Mouse (Mus musculus): ENCODE results near the gene Cpne7. TPM values are rescaled to one million over a fixed set of nuclear protein-coding genes. Genes with fewer than 3 reads are reported as not detected.
A peak's percentile ranks its signal among the peaks of the same experiment; 100 is the strongest.

The Cpne7 gene
- polyA plus RNA-seq, 1 experiment = 1.1 TPM

DNA sequence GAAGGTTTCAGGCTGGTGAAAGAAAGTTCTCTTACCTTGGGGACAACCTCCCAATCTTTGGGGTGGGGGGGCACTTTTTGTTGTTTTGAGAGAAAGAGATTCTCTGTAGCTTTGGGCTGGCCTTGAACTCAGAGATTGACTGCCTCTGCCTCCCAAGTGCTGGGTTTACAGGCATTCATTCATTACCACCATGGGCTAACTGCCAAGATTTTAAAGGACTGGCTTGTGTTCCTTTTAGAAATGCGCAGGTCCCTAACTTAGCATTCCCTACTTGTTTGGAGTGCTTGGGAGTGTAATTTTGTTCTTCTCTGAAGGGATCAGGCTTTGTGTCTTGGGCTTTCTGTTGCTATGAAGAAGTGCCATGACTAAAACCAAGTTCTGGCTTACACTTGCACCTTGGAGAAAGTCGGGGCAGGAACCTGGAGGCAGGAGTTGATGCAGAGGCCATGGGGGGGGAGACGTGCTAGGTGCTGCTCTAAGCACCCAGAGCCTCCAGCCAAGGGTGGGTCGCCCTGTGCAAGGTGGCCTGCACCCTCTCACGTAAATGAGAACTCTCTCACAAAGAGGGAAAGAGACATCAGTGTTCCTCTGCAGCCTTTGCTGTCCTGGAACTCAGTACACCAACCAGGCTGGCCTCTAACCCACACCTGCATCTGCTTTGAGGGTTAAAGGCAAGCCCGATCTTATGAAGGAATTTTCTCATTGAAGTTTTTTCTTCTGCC is 13.0 kb upstream of the Cpne7 start:
- Histone ChIP-seq H3K27me3 (ENCODE audit: control insufficient read depth, insufficient read depth, low read length) (no peaks in the 10 kb centered on the region), H3K4me1 (ENCODE audit: control insufficient read depth, insufficient read depth, low read length) (peaks cover 5% of the 10 kb centered on the region; the same call in 1 of the 2 replicates), H3K36me3 (ENCODE audit: control insufficient read depth, insufficient read depth, low read length) (peaks cover 2% of the 10 kb centered on the region; the same call in 1 of the 2 replicates), H3K4me3 (ENCODE audit: control insufficient read depth, low read depth, low read length) (no peak overlapping the region), H3K27ac (ENCODE audit: control insufficient read depth, insufficient read depth, low read depth, low read length) (no peak overlapping the region)
- TF ChIP-seq CTCF (IDR thresholded peaks at IDR 0.05; ENCODE audit: control insufficient read depth, insufficient read depth, insufficient replicate concordance, low read depth, low read length) (no peak), POLR2A (IDR thresholded peaks at IDR 0.05; ENCODE audit: control insufficient read depth, low read depth, low read length) (no peak)

DNA sequence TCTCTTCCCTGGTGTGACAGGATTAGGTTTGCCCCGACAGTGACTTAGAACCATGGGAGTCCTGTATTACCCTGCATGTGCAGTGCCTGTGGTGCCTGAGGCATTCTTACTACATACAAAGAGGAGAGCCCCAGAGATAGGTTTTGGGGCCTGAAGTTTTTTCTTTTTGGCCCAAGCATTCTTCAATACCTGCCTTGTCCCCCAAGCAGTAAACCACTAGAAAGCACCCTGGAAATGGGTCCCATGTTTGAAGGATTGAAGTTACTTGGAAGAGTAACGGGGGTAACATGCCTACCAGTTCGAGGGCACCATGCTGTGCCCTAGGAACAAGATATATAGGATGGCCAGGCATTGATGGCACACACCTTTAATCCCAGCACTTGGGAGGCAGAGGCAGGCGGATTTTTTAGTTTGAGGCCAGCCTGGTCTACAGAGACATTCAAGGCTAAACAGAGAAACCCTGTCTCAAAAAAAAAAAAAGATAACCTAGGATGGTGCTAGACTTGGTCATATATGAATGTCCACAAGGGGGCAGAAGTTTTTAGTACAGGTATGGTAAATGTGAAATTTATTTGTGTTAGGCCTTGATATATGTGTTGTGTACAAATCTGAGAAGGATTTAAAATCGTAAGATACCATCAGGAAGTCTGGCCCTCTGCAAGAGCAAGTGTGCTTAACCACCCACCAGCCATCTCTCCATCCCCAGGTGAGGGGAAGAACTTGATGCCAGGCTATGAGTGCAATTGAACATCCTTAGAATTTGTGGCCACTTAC is 11.4 kb upstream of the Cpne7 start:
- peaks cover 2% of the 10 kb centered on the region; the same call in 1 of the 2 replicates for H3K36me3 ChIP-seq (ENCODE audit: control insufficient read depth, insufficient read depth, low read length)
- TF ChIP-seq POLR2A (IDR thresholded peaks at IDR 0.05; ENCODE audit: control insufficient read depth, low read depth, low read length) (no peak), CTCF (IDR thresholded peaks at IDR 0.05; ENCODE audit: control insufficient read depth, insufficient read depth, insufficient replicate concordance, low read depth, low read length) (no peak)
- no peaks in the 10 kb centered on the region for H3K27me3 ChIP-seq (ENCODE audit: control insufficient read depth, insufficient read depth, low read length)
- H3K4me1 ChIP-seq (ENCODE audit: control insufficient read depth, insufficient read depth, low read length) = peaks cover 5% of the 10 kb centered on the region; the same call in 1 of the 2 replicates
- no peak overlapping the region for H3K27ac ChIP-seq (ENCODE audit: control insufficient read depth, insufficient read depth, low read depth, low read length)
- no peak overlapping the region for H3K4me3 ChIP-seq (ENCODE audit: control insufficient read depth, low read depth, low read length)

DNA sequence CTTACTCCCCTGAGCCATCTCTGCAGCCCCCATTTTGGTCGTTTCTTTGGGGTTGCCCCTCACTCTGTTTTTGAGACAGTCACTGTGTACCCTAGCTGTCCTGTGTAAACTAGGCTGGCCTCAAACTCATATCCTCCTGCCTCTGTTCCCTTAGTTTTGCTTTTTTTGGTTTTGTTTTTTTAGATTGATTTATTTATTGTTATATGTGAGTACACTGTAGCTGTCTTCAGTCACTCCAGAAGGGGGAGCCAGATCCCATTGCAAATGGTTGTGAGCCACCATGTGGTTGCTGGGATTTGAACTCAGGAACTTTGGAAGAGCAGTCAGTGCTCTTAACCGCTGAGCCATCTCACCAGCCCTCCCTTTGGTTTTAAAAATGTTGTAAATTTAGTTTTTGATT is 10.6 kb upstream of the Cpne7 start:
- H3K27me3 ChIP-seq (ENCODE audit: control insufficient read depth, insufficient read depth, low read length) = no peaks in the 10 kb centered on the region
- no peak for TF ChIP-seq CTCF (IDR thresholded peaks at IDR 0.05; ENCODE audit: control insufficient read depth, insufficient read depth, insufficient replicate concordance, low read depth, low read length)
- no peak for TF ChIP-seq POLR2A (IDR thresholded peaks at IDR 0.05; ENCODE audit: control insufficient read depth, low read depth, low read length)
- peaks cover 5% of the 10 kb centered on the region; the same call in 1 of the 2 replicates for H3K4me1 ChIP-seq (ENCODE audit: control insufficient read depth, insufficient read depth, low read length)
- no peak overlapping the region for H3K4me3 ChIP-seq (ENCODE audit: control insufficient read depth, low read depth, low read length)
- H3K27ac ChIP-seq (ENCODE audit: control insufficient read depth, insufficient read depth, low read depth, low read length) = no peak overlapping the region
- peaks cover 2% of the 10 kb centered on the region; the same call in 1 of the 2 replicates for H3K36me3 ChIP-seq (ENCODE audit: control insufficient read depth, insufficient read depth, low read length)

DNA sequence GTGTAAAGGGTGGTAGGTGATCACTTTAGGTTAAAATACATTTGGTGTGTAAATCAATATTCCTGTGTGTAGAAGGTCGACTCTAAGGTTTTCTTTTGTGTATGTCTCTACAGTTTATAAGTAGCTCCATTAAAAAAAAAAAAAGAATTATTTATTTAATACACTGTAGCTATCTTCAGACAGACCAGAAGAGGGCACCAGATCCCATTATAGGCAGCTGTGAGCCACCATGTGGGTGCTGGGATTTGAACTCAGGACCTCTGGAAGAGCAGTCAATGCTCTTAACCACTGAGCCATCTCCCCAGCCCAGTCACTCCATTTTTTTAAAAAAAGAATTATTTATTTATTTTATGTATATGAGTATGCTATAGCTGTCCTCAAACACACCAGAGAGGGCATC is 9.2 kb upstream of the Cpne7 start:
- TF ChIP-seq CTCF (IDR thresholded peaks at IDR 0.05; ENCODE audit: control insufficient read depth, insufficient read depth, insufficient replicate concordance, low read depth, low read length) (no peak), POLR2A (IDR thresholded peaks at IDR 0.05; ENCODE audit: control insufficient read depth, low read depth, low read length) (no peak)
- Histone ChIP-seq H3K4me3 (ENCODE audit: control insufficient read depth, low read depth, low read length) (no peak overlapping the region), H3K36me3 (ENCODE audit: control insufficient read depth, insufficient read depth, low read length) (peaks cover 2% of the 10 kb centered on the region; the same call in 1 of the 2 replicates), H3K27ac (ENCODE audit: control insufficient read depth, insufficient read depth, low read depth, low read length) (no peak overlapping the region), H3K4me1 (ENCODE audit: control insufficient read depth, insufficient read depth, low read length) (peaks cover 3% of the 10 kb centered on the region; the same call in 1 of the 2 replicates), H3K27me3 (ENCODE audit: control insufficient read depth, insufficient read depth, low read length) (no peaks in the 10 kb centered on the region)

DNA sequence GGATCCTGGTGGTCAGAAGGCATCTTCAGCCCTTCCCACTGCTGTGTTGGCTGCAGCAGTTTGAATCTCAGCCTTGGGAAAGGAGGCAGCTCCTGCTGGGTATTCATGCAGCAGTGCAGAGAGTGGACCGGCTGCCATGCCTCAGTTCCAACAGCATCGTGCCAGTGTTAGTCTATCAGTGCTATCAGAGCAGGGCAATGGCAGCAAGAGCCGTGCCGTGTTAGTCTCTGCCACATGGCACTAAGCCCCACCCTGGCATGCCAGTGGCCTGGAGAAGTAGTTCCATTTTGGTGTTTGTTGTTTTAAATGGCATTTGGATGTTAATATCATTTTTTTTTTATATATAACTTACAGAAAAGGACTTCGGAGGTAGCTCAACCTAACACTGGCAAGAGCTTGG is 8.2 kb upstream of the Cpne7 start:
- no peak overlapping the region for H3K27ac ChIP-seq (ENCODE audit: control insufficient read depth, insufficient read depth, low read depth, low read length)
- no peaks in the 10 kb centered on the region for H3K27me3 ChIP-seq (ENCODE audit: control insufficient read depth, insufficient read depth, low read length)
- H3K36me3 ChIP-seq (ENCODE audit: control insufficient read depth, insufficient read depth, low read length) = 0 out of 2 replicates have a peak, but pooled peaks cover 2% of the 10 kb centered on the region
- H3K4me1 ChIP-seq (ENCODE audit: control insufficient read depth, insufficient read depth, low read length) = no peaks in the 10 kb centered on the region
- TF ChIP-seq POLR2A (IDR thresholded peaks at IDR 0.05; ENCODE audit: control insufficient read depth, low read depth, low read length) (no peak), CTCF (IDR thresholded peaks at IDR 0.05; ENCODE audit: control insufficient read depth, insufficient read depth, insufficient replicate concordance, low read depth, low read length) (no peak)
- H3K4me3 ChIP-seq (ENCODE audit: control insufficient read depth, low read depth, low read length) = no peak overlapping the region

DNA sequence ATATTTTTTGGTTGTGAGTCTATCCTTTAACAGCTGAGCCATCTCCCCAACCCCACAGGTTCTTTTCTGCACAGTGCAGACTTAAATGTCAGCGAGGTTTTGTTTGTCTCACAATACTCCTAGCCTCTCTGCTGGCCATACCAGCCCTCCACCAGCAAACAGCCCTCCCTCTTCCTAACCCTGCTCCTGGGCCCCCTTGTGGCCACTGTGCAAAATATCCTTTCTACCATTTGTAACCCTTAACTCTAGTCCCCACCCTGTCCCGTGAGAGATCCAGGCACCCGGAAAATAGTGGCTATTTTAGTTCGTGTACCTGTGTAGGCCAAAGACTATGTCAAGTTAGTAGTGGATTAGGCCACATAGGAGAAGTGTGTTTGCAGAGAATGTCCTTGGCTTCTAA is 6.5 kb upstream of the Cpne7 start:
- no peak overlapping the region for H3K4me3 ChIP-seq (ENCODE audit: control insufficient read depth, low read depth, low read length)
- no peaks in the 10 kb centered on the region for H3K27me3 ChIP-seq (ENCODE audit: control insufficient read depth, insufficient read depth, low read length)
- TF ChIP-seq POLR2A (IDR thresholded peaks at IDR 0.05; ENCODE audit: control insufficient read depth, low read depth, low read length) (no peak), CTCF (IDR thresholded peaks at IDR 0.05; ENCODE audit: control insufficient read depth, insufficient read depth, insufficient replicate concordance, low read depth, low read length) (peak; percentile 47; the same call in 1 of the 2 replicates)
- H3K36me3 ChIP-seq (ENCODE audit: control insufficient read depth, insufficient read depth, low read length) = no peaks in the 10 kb centered on the region
- no peaks in the 10 kb centered on the region for H3K4me1 ChIP-seq (ENCODE audit: control insufficient read depth, insufficient read depth, low read length)
- no peak overlapping the region for H3K27ac ChIP-seq (ENCODE audit: control insufficient read depth, insufficient read depth, low read depth, low read length)

DNA sequence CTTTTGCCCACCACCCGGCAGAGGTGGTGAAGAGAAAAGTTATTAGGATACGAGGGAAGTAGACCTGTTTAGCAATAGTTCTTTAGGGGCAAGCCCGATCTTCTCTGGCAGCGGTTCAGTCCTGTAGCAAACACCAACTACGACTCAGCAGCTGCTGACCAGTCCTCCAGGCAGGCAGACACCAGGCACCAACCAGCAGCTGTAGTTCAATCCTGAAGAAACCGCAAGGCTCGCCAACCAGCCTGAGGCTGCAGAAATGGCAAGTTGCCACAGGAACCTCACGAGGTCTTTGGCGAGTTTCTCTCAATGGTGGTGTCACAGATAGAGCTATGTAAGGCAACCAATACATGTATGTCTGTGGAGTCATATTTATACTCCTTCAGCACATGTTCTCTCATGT is 4.3 kb upstream of the Cpne7 start:
- Histone ChIP-seq H3K36me3 (ENCODE audit: control insufficient read depth, insufficient read depth, low read length) (no peaks in the 10 kb centered on the region), H3K27me3 (ENCODE audit: control insufficient read depth, insufficient read depth, low read length) (no peaks in the 10 kb centered on the region), H3K27ac (ENCODE audit: control insufficient read depth, insufficient read depth, low read depth, low read length) (no peak overlapping the region), H3K4me3 (ENCODE audit: control insufficient read depth, low read depth, low read length) (no peak overlapping the region), H3K4me1 (ENCODE audit: control insufficient read depth, insufficient read depth, low read length) (peaks cover 8% of the 10 kb centered on the region)
- TF ChIP-seq CTCF (IDR thresholded peaks at IDR 0.05; ENCODE audit: control insufficient read depth, insufficient read depth, insufficient replicate concordance, low read depth, low read length) = no peak

Data from testis, adult 2 months (tissue).